Mouse (Mus musculus): ENCODE measurements at regions not wholly inside any gene's neighbourhood (a gene's known extent, or its start where the extent isn't known, plus 50 kb on each side); places are given as distances from the start of the nearest gene placed in this dataset.

DNA sequence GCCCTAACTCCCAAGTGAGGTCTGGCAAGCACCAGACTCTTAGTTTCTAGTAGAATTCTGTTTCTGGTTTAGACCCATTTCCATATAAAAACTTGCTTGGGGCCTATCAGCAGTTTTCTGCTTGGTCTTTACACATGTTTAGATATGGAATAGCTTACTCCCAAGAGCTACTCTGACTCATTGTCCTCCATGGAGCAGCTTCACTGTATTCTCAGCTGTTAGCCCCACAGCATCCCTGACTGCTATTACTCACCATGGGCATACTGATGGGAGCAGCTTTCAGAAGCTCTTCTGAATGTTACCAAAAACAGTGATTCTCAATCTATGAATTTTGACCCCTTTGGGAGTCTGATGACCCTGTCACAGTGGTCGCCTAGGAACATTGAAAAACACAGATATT, 630.1 kb upstream of the 4930452B06Rik start:
- no peaks in the 10 kb centered on the region; the same call in 1 of the 2 replicates for H3K9me3 ChIP-seq (ENCODE audit: low read length)
- no peak overlapping the region for H3K4me3 ChIP-seq (replicated peaks; ENCODE audit: low read length)
- H3K4me1 ChIP-seq (replicated peaks; ENCODE audit: low read depth, low read length), result peaks cover 8% of the 10 kb centered on the region; the same call in 1 of the 2 replicates
- no peaks in the 10 kb centered on the region for H3K27me3 ChIP-seq (ENCODE audit: insufficient read depth, low read length)
- TF ChIP-seq NANOG (IDR thresholded peaks at IDR 0.05; ENCODE audit: borderline replicate concordance, low read length) (no peak), CTCF (conservative IDR thresholded peaks at IDR 0.05; ENCODE audit: low read length) (no peak), POU5F1 (IDR thresholded peaks at IDR 0.05; ENCODE audit: borderline replicate concordance, low read length) (no peak)
- no peaks in the 10 kb centered on the region for H3K36me3 ChIP-seq (ENCODE audit: insufficient read depth, low read length)

DNA sequence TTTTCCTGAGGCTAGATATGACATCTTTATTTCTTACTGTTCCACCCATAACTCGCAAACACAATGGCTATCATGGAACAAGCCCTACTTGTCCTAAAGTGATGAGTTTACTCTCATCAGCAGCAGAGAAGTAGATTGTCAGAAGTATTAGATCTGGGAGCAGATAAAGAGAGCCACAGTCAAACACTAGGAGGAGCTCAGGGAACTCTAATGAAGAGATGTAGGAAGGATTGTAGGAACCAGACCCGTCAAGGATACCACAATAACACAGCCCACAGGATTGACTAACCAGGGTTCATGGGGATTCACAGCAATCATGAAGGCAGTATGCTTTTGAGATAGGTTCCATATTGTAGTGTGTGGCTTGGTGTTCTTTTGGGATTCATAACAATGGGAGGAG, 628.5 kb upstream of the 4930452B06Rik start:
- Histone ChIP-seq H3K27me3 (ENCODE audit: insufficient read depth, low read length) (no peaks in the 10 kb centered on the region), H3K4me1 (replicated peaks; ENCODE audit: low read depth, low read length) (peaks cover 8% of the 10 kb centered on the region; the same call in 1 of the 2 replicates), H3K9me3 (ENCODE audit: low read length) (no peaks in the 10 kb centered on the region), H3K36me3 (ENCODE audit: insufficient read depth, low read length) (no peaks in the 10 kb centered on the region), H3K4me3 (replicated peaks; ENCODE audit: low read length) (no peak overlapping the region)
- TF ChIP-seq CTCF (conservative IDR thresholded peaks at IDR 0.05; ENCODE audit: low read length) (no peak), NANOG (IDR thresholded peaks at IDR 0.05; ENCODE audit: borderline replicate concordance, low read length) (no peak), POU5F1 (IDR thresholded peaks at IDR 0.05; ENCODE audit: borderline replicate concordance, low read length) (no peak)

DNA sequence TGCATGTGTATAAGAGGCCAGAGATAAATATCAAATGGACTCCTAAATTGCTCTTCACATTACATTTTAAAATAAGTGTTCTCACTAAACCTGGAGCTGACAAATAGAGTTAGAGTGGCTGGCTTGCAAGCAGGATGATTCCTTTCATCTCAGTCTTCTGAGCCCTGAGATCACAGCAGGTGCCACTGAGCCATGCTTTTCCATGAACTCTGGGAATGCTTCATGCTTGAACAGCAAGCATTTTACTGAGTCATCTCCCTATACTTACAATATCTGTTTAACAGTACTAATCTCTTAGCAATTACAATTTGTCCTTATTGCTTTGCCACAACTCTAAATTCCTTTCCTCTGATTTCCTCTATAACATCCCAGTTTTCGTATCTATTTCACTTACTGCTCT, 622.1 kb upstream of the 4930452B06Rik start:
- Histone ChIP-seq H3K9me3 (ENCODE audit: low read length) (no peaks in the 10 kb centered on the region), H3K4me1 (replicated peaks; ENCODE audit: low read depth, low read length) (peaks cover 8% of the 10 kb centered on the region; the same call in 1 of the 2 replicates), H3K27me3 (ENCODE audit: insufficient read depth, low read length) (no peaks in the 10 kb centered on the region), H3K36me3 (ENCODE audit: insufficient read depth, low read length) (no peaks in the 10 kb centered on the region), H3K4me3 (replicated peaks; ENCODE audit: low read length) (no peak overlapping the region)
- no peak for TF ChIP-seq POU5F1 (IDR thresholded peaks at IDR 0.05; ENCODE audit: borderline replicate concordance, low read length)
- no peak for TF ChIP-seq NANOG (IDR thresholded peaks at IDR 0.05; ENCODE audit: borderline replicate concordance, low read length)

DNA sequence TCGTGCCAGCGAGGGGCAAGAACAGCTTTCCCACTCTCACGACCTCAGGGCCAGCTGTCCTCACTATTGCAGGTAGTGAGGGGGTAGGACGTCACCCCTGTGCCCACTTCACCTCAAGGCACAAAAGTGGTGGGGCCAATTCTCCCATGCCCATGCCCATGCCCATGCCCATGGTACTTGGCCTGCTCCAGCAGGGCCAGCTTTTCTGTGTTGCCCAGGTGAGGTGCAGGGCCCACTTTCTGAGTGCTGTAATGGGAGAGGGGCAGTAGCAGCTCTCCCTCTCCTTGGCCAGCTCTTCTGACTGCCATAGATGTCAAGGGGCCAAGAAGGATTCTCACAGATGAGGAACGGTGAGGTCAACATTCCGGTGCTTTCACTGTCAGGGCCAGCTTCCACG, 619.6 kb upstream of the 4930452B06Rik start:
- 0 out of 2 replicates have a peak, but pooled peaks cover 4% of the 10 kb centered on the region for H3K4me1 ChIP-seq (replicated peaks; ENCODE audit: low read depth, low read length)
- H3K36me3 ChIP-seq (ENCODE audit: insufficient read depth, low read length), result no peaks in the 10 kb centered on the region
- no peaks in the 10 kb centered on the region for H3K27me3 ChIP-seq (ENCODE audit: insufficient read depth, low read length)
- TF ChIP-seq POU5F1 (IDR thresholded peaks at IDR 0.05; ENCODE audit: borderline replicate concordance, low read length), result no peak
- no peak for TF ChIP-seq CTCF (conservative IDR thresholded peaks at IDR 0.05; ENCODE audit: low read length)
- TF ChIP-seq NANOG (IDR thresholded peaks at IDR 0.05; ENCODE audit: borderline replicate concordance, low read length), result no peak
- H3K9me3 ChIP-seq (ENCODE audit: low read length), result no peaks in the 10 kb centered on the region
- H3K4me3 ChIP-seq (replicated peaks; ENCODE audit: low read length), result no peak overlapping the region

DNA sequence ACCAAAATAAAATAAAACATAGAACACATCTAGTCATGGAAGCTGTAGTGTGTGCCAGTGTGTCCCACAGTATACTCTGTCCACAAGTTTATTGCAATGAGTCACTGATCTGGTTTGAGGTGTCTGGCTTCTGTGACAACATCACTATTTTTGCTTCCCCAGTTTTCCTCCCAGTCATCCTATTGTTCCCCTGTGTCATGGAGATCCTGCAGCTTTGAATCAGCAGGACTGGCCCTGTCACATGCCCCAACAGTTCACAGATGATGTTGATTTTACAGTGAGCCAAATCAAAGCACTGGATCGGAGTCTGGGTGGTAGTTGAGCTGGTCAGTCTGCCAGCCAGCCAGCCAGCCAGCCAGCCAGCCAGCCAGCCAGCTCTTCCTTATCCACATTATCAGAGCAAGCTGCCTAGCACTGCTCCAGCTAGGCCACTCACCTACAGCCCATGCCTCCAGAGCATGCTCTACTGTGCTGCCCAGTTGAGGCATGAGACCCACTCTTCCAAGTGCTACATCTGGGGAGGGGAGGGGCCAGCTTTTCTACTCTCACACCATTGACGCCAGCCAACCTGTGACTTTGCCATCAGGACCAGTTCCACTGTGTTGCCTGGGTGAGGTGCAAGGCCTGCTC, 619.1 kb upstream of the 4930452B06Rik start:
- Histone ChIP-seq H3K36me3 (ENCODE audit: insufficient read depth, low read length) (no peaks in the 10 kb centered on the region), H3K4me1 (replicated peaks; ENCODE audit: low read depth, low read length) (0 out of 2 replicates have a peak, but pooled peaks cover 4% of the 10 kb centered on the region), H3K27me3 (ENCODE audit: insufficient read depth, low read length) (no peaks in the 10 kb centered on the region), H3K4me3 (replicated peaks; ENCODE audit: low read length) (no peak overlapping the region), H3K9me3 (ENCODE audit: low read length) (no peaks in the 10 kb centered on the region)
- TF ChIP-seq CTCF (conservative IDR thresholded peaks at IDR 0.05; ENCODE audit: low read length) (no peak), NANOG (IDR thresholded peaks at IDR 0.05; ENCODE audit: borderline replicate concordance, low read length) (no peak), POU5F1 (IDR thresholded peaks at IDR 0.05; ENCODE audit: borderline replicate concordance, low read length) (no peak)

DNA sequence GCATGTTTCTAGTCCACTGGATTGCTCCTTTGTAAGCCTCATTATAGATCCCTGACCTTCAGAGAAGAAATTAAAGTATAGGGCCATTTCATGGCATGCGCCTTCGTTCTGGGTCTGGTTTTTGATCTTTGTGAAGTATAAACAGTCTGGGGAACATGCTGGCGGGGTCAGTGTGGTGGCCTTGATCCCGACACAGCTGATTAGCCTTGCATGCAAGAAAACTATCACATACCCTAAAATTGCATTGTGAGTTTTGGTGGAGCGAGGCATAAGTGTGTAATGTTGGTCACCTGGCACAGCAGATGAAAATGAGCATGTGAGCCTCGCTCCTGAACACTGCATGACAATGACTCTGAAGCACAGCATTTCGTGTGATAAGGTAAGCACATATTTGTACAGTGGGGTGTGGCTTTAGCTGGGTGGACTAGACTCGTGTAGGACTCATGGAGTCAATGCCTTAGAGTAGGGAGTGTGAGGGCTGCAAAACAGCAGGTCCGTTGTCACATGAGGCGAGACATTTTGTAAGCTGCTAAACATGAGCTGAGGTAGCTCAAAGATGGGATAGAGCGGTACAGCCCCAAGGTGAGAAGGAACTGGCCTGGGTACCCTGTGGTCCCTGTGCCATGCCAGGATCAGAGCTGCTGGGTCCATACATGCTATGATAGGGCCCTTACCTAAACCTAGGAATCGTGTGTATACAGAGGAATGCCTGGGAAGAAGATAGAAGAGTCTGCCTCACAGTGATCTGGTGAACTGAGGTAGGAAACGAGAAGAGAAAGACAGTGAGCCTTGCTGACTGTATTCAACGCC, 601.4 kb upstream of the 4930452B06Rik start:
- Histone ChIP-seq H3K4me3 (replicated peaks; ENCODE audit: low read length) (no peak overlapping the region), H3K9me3 (ENCODE audit: low read length) (no peaks in the 10 kb centered on the region), H3K36me3 (ENCODE audit: insufficient read depth, low read length) (no peaks in the 10 kb centered on the region), H3K27me3 (ENCODE audit: insufficient read depth, low read length) (no peaks in the 10 kb centered on the region), H3K4me1 (replicated peaks; ENCODE audit: low read depth, low read length) (no peaks in the 10 kb centered on the region)
- TF ChIP-seq NANOG (IDR thresholded peaks at IDR 0.05; ENCODE audit: borderline replicate concordance, low read length), result no peak
- TF ChIP-seq POU5F1 (IDR thresholded peaks at IDR 0.05; ENCODE audit: borderline replicate concordance, low read length), result no peak
- TF ChIP-seq CTCF (conservative IDR thresholded peaks at IDR 0.05; ENCODE audit: low read length), result no peak

DNA sequence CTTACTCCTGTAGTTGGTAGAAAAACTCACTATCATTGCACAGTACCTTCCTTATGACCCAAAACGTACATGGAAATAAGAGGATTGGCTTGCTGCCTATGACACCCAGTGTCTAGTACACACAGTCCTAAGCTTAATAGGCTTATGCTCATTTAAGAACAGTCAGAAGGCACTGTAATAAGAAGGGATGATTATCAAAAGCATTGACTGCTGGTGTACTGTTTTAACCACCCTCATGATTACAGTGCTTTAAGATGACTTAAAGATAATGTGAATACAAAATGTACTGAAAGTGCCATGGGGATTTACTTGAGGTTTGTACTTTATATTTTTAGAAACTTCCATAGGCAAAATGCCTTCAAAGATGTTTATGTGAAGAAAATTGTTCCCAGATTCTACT, 586.0 kb upstream of the 4930452B06Rik start:
- Histone ChIP-seq H3K9me3 (ENCODE audit: low read length) (no peaks in the 10 kb centered on the region), H3K4me1 (replicated peaks; ENCODE audit: low read depth, low read length) (peaks cover 13% of the 10 kb centered on the region), H3K27me3 (ENCODE audit: insufficient read depth, low read length) (no peaks in the 10 kb centered on the region), H3K36me3 (ENCODE audit: insufficient read depth, low read length) (no peaks in the 10 kb centered on the region), H3K4me3 (replicated peaks; ENCODE audit: low read length) (no peak overlapping the region)
- TF ChIP-seq NANOG (IDR thresholded peaks at IDR 0.05; ENCODE audit: borderline replicate concordance, low read length) (no peak), POU5F1 (IDR thresholded peaks at IDR 0.05; ENCODE audit: borderline replicate concordance, low read length) (no peak), CTCF (conservative IDR thresholded peaks at IDR 0.05; ENCODE audit: low read length) (no peak)

DNA sequence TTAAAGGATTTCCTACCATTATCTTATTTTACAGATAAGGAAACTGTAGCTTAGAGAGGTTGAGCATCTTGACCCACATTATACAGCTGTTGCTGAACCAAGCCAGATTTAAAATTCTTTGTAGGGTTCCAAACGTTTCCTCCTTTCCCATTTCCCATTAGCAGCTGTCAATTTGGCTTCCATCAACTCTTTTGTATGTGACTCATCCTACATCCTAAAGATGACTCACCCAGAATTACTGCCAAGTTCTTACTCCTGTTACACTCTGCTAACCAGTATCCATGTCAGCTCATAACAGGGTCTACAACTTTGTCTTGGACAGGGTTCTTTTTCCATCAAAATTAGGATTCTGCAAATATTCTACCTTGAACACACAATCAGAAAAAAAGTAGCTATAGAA, 579.2 kb upstream of the 4930452B06Rik start:
- H3K4me1 ChIP-seq (replicated peaks; ENCODE audit: low read depth, low read length), result peaks cover 13% of the 10 kb centered on the region
- H3K36me3 ChIP-seq (ENCODE audit: insufficient read depth, low read length), result no peaks in the 10 kb centered on the region
- TF ChIP-seq NANOG (IDR thresholded peaks at IDR 0.05; ENCODE audit: borderline replicate concordance, low read length) (no peak), POU5F1 (IDR thresholded peaks at IDR 0.05; ENCODE audit: borderline replicate concordance, low read length) (no peak), CTCF (conservative IDR thresholded peaks at IDR 0.05; ENCODE audit: low read length) (no peak)
- no peaks in the 10 kb centered on the region for H3K9me3 ChIP-seq (ENCODE audit: low read length)
- no peaks in the 10 kb centered on the region for H3K27me3 ChIP-seq (ENCODE audit: insufficient read depth, low read length)
- no peak overlapping the region for H3K4me3 ChIP-seq (replicated peaks; ENCODE audit: low read length)
